Mouse (Mus musculus) lung, postnatal 0 days (tissue): Measurements from ENCODE around the gene Thtpa.

Experiments
- CTCF ChIP-seq: IDR thresholded peaks from 2 replicates; pipeline ENCODE4 v1.5.1; 2016; ENCODE audit warnings: antibody characterized with exemption, mild to moderate bottlenecking
- EP300 ChIP-seq: IDR thresholded peaks from 2 replicates; pipeline ENCODE4 v1.6.1; 2016; ENCODE audit warnings: antibody characterized with exemption, mild to moderate bottlenecking, control low read depth

DNA sequence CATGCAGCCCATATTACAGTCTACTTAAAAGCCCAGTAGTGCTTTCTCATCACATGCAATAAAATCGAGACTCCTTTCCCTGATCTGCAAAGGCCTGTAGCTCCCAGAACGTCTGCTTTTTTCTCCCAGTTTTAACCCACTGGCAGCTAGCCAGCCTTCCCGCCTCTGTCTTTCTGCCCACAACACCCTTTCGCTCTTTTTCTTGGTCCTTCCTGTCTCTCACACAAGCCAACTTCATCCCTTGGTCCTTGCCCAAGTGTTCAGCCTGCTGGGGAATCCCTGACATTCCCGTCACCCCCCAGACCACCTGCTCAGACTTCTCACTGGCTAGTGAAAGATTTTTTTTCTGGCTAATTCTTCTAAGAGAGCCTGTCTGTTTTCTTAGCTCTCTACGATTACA, 18.4 kb upstream of the Thtpa start:
- TF ChIP-seq CTCF (no peak), EP300 (no peak)
